Mouse (Mus musculus): ENCODE measurements around the gene Fam81a.

The Fam81a gene

DNA sequence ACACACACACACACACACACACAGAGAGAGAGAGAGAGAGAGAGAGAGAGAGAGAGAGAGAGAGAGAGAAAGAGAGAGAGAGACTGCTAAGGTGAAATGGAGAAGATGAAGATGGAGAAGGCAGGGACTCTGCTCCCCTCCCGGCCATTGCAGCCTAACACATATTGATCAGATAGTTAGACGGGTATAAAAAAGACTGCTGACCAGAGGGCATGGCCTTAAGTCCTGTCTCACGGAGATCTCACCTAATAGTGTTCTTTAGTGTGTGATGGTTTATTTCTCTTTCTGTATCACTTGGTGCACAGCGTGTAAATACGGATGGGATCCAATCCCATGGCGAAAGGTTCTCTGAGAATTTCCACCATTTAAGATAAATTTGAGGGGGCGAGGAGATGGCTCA is at the start of gene Fam81a:
Fam81a (minus strand) TSS at position 101 of the 400 bp plus-strand sequence.
- no peak for DNase-seq (ENCODE audit: low read depth, low spot score)

DNA sequence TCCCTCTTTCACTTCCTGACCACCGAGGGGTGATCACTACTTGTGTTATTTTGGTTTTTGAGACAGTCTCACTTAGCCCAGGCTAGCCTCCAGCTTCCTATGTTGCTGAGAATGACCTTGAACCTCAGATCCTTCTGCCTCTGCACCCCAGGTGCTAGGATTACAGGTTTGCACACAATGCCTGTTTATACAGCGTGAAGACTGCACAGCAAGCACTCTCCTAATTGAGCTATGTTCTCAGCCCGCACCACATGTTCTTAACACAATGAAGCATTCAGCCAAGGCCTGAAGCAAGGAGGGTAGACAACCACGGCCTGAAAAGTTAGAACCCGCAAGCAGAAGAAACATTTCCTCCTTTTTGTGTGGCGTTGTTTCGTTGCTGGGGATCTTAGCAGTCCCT is 40.3 kb upstream of the Fam81a start:
- DNase-seq (ENCODE audit: low read depth, low spot score) = no peak

DNA sequence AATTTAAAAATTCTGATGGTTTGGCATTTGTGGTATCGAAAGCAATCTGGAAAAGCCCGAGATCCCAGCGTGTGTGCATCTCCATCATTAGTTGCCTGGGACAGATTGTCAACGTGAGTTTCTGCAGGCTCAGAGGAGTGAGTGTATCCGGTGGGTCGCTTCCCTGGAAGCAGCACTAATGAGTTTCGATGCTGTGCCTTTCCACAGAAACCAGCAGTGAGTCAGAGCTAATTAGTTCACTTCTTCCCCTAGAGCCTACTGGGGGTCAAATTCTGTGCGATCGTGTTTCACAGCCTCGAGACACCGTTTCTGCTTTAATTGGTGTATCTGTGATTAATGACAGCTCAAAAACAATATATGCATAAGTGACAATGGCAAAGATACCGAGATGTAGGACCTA is 39.4 kb upstream of the Fam81a start:
- DNase-seq (ENCODE audit: low read depth, low spot score) = no peak

DNA sequence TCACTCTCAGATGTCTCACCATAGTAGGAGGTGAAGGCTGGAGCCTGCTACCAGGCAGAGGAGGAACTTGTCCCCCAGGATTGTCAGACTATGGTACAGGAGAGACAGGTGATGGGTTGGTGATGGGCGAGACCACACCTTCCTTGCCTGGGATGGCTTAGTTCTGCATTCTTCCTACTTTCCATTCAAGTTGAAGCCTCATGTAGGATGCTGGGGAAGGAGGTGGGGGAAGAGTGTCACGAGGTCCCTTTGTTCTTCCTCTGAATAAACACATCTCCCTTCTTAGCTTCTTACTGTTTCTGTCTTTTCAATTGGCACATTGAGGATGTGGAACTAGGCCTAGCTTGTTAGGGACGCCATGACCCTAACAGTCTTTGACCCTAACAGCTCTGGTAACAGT is 33.9 kb upstream of the Fam81a start:
- DNase-seq (ENCODE audit: low read depth, low spot score) = no peak

DNA sequence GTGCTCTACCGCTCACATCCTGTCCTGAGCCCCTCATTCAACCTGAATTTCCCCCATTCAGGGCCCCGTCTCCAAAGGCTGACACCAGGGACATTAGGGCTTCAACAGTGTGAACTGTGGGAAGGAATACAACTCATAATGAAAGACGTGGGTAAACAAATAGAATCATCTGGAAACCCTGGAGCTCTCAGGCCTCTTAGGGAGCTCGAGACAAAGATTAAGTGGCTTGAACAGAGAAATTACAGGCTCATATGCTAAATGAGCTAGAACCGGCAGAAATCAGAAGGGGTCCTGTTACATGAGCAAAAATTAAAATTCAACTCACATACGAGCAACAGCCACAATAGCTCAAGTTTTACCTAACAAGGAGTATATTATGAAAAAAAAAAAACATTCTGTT is 32.5 kb upstream of the Fam81a start:
- no peak for DNase-seq (ENCODE audit: low read depth, low spot score)

DNA sequence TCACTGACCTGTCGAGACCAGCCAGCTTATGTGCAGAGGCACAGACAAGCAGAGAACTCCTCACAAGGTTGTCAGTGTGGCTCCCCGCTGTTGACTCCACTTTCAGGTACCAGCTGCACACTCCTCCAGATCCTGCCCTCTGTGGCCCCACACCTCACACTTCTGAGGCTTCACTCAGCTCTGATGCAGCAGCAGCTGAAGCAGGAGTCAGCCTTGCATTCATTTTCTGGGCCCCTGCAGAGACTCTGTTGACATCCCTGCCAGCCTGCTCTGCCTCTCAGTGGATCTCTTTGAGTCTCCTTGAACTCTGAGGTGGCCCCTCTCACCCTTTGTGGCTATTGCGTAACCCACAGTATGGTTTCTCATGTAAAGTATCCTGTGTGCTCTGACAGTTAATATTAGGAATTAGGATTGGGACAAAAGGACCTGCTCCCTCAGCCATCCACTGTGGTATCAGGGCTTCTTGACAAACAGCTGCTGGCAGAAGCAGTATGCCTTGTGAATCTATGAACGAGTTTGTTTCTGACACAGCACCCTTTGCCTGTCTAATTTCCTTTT is 32.0 kb upstream of the Fam81a start:
- DNase-seq (ENCODE audit: low read depth, low spot score) = no peak

DNA sequence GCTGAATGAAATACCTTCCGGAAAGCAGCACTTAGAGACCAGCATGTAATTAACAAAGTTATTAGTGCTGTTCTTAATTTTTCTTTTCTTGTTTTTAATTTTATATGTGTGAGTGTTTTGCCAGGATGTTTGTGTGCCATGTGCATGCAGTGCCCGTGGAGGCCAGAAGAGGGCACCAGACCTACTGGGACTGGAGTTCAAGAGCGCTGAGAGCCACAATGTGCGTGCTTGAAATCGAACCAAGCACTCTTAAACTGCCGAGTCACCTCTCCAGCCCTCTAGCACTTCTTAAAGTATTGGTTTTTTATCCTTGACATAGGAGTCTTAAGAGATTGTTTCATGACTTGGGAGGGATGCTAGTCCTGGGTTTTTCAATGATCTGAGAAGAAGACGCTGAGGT is 26.6 kb upstream of the Fam81a start:
- DNase-seq (ENCODE audit: low read depth, low spot score) = peak; percentile 14

DNA sequence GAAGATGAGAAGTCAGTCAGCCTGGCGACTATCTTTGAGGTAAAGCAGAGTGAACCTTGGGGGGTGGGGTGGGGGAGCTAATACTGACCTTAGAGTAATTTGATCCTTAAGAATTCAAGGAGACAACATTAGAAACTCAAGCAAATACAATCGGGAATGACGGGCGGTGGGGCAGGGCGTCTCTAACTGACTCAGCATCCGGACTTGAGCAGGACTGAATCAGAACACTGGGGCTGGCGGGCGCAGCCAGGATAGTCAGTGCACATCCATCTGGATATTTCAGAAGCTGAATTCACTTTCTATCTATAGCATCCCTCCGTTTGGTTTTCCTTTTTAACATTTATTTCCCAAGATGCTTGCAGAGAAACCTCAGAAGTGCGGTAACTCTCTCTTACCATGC is 17.7 kb upstream of the Fam81a start:
- DNase-seq (ENCODE audit: low read depth, low spot score) = no peak

DNA sequence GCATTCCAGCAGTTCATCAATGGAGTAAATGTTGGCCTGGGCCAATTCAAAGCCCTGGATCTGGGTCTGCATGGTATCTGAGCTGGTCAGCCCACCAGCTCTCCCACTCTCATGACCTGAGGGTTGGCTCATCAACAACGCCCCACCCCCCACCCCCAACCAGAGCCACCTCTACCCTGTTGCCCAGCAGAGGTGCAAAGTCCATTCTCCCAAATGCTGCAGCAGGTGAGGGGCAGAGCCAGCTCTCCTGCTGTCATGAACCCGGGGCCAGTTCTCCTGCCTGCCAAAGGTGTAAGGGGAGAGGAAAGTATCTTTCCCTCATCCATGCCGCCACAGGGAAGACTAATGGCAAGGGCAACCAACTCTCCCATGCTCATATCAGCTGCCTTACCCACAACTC is 5.3 kb upstream of the Fam81a start:
- no peak for DNase-seq (ENCODE audit: low read depth, low spot score)

DNA sequence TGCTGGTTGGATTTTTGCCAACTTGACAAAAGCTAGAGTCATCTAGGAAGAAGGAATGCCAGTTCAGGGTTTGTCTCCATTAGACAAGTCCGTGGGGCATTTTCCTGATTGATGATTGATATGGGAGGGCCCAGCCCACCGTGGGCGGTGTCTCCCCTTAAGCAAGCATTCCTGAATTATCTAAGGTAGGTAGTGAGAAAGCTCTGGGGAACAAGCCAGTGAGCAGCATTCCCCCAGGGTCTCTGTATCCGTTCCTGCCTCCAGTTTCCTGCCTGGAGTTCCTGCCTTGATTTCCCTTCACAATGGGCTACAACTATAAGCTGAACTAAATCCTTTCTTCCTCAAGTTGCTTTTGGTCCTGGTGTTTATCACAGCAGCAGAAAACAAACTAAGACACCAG is 3.1 kb upstream of the Fam81a start:
- DNase-seq (ENCODE audit: low read depth, low spot score) = no peak

DNA sequence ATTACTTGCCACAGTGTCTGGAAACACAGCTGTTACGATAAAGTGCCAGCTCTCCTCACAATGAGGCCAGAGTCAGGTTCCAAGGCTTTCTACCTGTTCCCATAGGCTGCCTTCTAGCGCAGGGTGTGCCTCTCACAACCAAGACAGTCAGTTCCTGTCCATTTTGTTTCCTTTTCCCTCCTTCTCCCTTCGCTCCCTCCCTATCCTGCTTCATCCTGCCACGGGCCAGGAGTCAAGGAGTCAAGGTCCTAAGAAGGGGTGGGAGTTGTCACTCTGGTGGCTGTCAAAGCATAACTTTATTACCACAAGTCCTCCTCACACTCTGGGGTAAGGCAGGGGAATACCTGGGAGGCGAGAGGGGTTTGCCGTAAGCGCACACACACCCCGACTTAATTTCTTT is 966 bp upstream of the Fam81a start:
- DNase-seq (ENCODE audit: low read depth, low spot score) = no peak

DNA sequence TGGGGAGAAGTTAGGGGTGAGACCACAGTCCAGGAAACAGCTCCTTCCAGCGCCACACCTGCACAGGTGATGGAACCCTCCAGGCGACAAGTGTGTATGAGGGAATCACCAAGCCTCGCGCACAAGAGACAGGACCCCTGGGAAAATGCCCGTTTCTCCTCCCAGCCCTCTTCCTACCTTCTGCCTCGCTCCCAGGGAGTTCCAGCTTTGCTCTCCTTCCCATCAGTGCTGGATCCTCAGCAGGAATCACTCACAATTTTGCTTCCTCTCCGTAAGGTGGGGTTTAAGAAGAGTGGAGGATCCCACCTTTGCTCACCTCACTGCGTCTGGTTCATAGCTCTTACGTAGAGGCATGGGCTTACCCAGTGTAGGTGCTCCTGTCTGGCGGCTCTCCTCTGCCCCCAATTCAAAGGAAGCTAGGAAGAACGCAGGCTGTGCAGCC is 454 bp downstream of the Fam81a start:
- DNase-seq (ENCODE audit: low read depth, low spot score) = no peak

DNA sequence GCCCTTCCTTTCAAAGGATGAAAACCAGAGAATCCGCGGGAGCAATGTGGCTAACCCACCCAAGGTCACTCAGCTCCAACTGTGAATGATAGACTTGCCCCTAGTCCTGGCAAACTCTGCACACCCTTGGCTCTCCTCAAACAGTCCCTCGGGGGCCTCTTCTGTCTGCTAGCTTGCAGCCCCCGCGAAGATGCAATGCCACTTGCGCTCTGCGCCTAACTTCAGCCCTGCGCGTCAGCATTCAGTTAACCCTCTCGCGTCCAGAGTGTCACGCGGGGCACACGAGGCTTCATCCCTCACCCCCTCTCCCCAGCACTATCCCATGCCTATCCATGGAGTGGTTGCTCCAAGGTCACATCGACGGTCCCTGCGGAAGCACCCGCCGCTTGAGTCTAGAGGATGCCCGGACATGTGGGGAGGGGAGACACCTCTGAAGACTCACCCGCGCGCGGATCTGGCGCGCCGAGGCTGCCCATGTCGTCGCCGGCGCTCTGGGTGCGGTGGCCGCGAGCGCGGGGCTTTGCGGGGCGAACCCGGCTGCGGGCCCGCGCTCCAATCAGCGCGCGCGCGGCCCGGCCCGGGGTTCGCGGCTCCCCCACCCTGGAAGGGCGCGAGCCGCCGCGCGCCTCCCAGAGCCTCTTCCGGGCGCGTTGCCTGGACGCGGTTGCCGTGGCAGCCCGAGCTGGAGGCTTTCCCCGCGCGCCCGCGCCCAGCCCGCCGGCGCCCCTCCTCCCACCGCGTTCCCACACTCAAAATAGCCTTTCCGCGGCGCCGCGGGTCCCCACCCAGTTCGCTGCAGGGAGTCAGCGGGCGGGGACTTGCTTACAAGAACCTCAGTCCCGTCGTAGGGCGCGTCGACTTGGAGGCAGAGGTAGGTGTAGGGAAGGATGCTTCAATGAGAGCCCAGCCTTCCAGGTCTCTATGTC is 1.2 kb downstream of the Fam81a start:
- peak; percentile 32 for DNase-seq (ENCODE audit: low read depth, low spot score)

DNA sequence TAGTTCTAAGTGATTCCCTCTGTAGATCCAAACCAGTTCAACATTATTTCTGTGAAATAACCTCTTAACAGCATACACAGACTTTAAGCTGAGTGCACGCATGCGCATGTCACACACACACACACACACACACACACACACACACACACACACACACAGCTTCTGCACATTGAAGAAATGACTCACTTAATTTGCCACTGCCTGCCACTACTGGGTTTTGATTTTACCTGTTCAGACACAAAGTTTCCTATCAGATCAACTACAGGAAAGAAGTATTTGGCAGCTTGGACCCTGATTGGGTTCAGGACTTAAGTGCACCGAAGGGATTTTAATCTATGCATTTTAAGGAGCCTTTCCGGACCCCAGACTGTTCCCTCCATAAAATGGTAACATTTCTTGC is 2.0 kb downstream of the Fam81a start:
- DNase-seq (ENCODE audit: low read depth, low spot score) = peak; percentile 18

DNA sequence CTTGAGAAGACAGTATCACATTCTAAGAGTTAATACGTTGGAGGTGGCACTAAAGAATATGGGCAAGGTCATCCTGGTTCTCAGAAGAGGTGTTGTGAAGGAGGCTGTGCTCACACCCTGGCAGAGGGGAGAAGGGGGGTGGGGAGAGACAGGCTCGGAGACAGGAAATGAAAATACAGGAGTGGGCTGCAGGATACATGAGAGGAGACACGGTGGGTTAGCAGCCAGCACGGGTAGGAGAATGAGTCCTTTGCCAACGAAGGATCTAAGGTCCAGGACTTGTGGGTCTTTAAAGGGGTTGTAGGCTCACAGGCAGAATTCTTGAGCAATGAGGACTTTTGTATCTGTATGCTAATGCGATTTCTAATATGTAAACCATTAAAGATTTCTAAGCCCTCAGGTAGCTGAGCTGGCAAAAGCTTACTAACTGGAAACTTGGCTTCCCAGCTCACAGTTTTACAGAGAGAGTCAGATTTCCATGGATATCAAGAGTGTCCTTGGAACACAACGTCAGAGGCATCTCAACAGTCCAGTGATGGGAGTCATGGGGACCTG is 3.0 kb downstream of the Fam81a start:
- no peak for DNase-seq (ENCODE audit: low read depth, low spot score)

DNA sequence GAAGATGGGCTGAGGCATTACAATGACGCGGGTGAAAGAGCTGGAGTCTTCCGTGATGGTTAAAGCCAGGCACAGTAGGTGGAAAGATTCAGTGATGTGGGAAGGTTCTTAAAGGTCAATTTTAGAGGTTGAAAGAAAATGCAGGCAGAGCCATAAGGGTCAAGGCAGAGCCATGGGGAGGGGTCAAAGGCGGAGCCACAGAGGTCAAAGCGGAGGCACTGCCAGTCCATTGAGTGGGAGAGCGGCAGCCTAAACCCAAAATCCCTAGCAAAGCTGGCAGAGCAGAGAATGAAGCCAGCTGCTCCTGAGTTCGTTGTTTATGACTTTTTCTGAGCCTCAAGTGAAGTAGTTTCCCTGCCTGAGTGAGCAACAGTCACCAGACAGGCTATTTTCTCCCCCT is 3.8 kb downstream of the Fam81a start:
- no peak for DNase-seq (ENCODE audit: low read depth, low spot score)

DNA sequence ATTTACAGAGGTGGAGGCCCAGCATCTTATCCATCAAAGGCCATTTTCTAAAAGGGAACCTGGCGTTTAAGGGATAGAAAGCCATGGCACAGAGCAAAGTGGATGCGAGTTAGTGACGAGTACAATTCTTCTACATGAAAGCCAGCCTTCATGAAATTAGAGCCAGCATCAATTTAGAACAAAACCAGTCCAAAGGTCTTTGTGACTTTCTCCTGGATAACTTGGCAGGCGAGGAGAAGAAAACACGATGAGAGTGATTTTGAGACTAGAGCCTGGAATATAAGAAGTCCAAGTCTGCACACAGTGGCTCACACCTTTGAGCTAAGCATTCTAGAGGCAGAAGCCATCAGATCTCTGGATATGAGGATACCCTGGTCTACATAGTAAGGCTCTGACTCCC is 4.4 kb downstream of the Fam81a start:
- no peak for DNase-seq (ENCODE audit: low read depth, low spot score)

DNA sequence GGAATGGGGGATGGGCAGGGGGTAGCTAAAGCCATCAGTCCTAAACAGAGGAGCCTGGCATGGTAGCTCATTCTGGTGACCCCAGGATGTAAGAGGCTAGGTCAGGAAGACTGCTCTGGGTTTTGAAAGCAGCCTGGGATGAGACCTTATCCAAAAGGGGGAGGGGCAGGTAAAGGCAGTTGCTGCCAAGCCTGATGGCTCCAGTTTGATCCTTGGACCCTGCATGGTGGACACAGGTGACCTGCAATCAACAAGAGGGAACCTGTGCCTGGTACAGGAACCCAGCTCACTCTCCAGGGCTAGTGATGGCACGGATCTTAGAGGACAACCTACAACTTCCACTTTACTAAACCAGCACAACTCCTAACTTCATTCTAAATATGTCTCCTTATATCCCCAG is 7.2 kb downstream of the Fam81a start:
- no peak for DNase-seq (ENCODE audit: low read depth, low spot score)

DNA sequence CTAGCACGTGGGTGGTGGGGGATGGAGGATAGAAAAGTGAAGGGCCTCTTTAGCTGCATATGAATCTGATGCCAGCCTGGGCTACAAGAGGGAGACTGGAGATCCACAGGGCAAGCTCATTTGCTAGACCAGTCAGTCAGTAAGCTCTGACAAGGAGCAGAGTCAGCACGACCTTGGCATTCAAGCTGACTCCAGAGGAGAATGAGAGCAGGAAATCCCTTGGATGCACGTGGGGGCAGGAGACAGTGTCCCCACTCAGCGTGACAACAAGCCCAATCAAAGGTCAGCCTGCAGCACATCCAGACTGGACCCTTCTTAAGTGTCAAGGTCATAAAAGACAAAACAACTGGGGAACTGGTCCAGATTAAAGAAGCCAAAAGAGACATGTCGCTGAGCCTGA is 7.6 kb downstream of the Fam81a start:
- DNase-seq (ENCODE audit: low read depth, low spot score) = no peak

DNA sequence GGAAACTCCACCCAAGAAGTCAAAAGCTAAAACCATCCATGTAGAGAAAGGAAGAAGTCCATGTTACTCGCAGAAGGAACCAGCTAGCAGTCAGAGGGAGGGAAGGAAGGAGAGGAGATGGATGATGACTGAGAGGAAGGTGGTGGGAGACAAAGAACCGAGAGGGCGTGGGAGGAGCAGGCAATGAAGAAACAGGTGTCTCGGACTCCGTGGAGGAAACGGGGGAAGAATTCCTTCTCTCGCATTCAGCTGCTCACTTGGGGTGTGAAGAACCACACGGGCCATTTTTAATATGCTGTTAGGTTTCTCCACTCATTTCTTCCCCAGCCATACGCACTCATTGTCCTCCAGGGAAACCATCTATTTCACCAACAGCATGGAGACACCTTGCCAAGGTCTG is 8.1 kb downstream of the Fam81a start:
- DNase-seq (ENCODE audit: low read depth, low spot score) = no peak

DNA sequence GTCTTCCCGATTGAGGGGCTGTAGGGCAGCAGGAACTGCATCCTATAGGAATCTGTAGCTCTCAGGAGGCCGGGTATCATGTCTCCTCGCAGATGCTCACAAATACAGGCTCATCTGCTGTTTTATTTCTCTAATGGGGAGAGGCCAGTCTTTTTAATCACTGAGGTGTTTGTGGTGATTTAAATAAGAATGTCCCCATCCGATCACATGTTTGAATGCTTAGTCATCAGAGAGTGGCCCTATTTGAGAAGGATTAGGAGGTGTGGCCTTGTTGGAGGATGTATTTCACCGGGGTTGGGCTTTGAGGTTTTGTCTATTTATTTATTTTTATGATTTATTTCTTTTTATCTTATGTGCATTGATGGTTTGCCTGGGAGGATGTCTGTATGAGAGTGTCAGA is 11.6 kb downstream of the Fam81a start:
- DNase-seq (ENCODE audit: low read depth, low spot score) = no peak

DNA sequence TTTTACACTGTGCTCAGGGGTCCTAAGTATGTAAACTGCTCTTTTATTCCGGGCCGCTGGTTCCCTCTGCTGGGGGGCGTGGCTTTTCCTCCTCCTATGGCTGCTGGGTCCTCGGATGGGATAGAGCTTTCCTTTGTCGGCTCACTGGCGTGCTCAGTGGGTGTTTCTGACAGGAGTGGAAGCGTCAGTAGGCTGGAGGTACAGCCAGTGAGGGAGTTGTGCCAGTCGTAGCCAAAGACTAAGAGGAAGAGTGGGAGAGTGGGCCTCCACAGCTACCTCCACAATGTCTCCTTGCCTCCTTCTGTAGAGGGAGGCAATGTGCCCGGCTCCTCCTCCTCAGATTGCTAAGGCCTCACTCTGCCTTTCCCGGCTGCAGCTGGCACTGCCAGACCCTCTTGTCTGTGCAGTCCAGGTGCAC is 30.5 kb downstream of the Fam81a start:
- DNase-seq (ENCODE audit: low read depth, low spot score) = no peak

DNA sequence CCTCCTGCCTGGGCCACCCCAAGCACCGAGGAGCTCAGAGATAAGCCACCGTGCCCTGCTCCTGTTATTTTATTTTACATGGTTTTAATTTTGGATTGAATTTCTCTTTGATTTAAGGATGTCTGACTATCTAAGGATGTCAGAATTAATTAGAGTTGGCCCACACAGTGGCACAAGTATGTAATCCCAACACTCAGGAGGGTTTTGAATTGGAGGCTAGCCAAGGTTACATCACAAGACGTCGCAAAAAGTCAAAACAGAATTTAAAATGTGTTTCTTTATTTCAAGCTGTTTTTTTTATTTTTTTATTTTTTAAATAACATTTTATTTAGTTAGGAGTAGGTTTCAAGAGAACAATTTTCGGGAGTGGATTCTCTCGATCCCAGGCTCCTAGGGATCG is 31.5 kb downstream of the Fam81a start:
- DNase-seq (ENCODE audit: low read depth, low spot score) = no peak
